Mouse (Mus musculus) heart, embryonic 15.5 days (tissue): Measurements from ENCODE around the gene Tcf3. TPM values are rescaled to one million over a fixed set of nuclear protein-coding genes. Genes with fewer than 3 reads are reported as not detected.

ENCODE experiments used
- ATAC-seq: fragments of 200-750 bp; cut with Nextera tagmentation; replicated peaks from 2 replicates; pipeline ENCODE4 v1.8.0; 2017; ENCODE audit warnings: low read depth, moderate TSS enrichment; ENCODE audit not compliant: insufficient number of reproducible peaks, insufficient read depth, low FRiP score
- H3K27ac ChIP-seq: fragments of 300-500 bp; sonication (generic); 2 replicates; pipeline ENCODE4 v1.5.1; 2015; ENCODE audit warnings: mild to moderate bottlenecking, inconsistent platforms
- H3K27me3 ChIP-seq: fragments of 300-500 bp; sonication (generic); 2 replicates; pipeline ENCODE4 v1.6.1; 2015; ENCODE audit warnings: inconsistent platforms
- H3K36me3 ChIP-seq: fragments of 300-500 bp; sonication (generic); 2 replicates; pipeline ENCODE4 v1.6.1; 2015; ENCODE audit warnings: mild to moderate bottlenecking, inconsistent platforms
- H3K4me1 ChIP-seq: fragments of 300-500 bp; sonication (generic); replicated peaks from 2 replicates; pipeline ENCODE4 v1.6.1; 2015; ENCODE audit warnings: inconsistent platforms
- H3K4me2 ChIP-seq: fragments of 300-500 bp; sonication (generic); 2 replicates; pipeline ENCODE4 v1.6.1; 2015; ENCODE audit warnings: inconsistent platforms, mild to moderate bottlenecking, moderate library complexity
- H3K4me3 ChIP-seq: fragments of 300-500 bp; sonication (generic); 2 replicates; pipeline ENCODE4 v1.5.1; 2015; ENCODE audit warnings: mild to moderate bottlenecking, inconsistent platforms
- H3K9ac ChIP-seq: fragments of 300-500 bp; sonication (generic); 2 replicates; pipeline ENCODE4 v1.6.1; 2015; ENCODE audit warnings: mild to moderate bottlenecking, inconsistent platforms
- H3K9me3 ChIP-seq: fragments of 300-500 bp; sonication (generic); replicated peaks from 2 replicates; pipeline ENCODE4 v1.6.1; 2016; ENCODE audit warnings: inconsistent platforms
- WGBS: fragments of 180-500 bp; shearing (Covaris S2); methylation state at CpG from one replicate; pipeline ENCODE4 v1.1.7; 2015; ENCODE audit warnings: mixed read lengths; 5-methylcytosine and 5-hydroxymethylcytosine counted together
- polyA plus RNA-seq: library from polyadenylated mRNA; unstranded; fragments of >200 nt; fragmentation: Nextera tagmentation; extraction: Ambion mirVana; gene quantifications from 2 replicates; pipeline ENCODE4 v1.2.1, GENCODE M21; 2015

The Tcf3 gene
- polyA plus RNA-seq, 1 experiment from 2014 or later: 41.3 TPM

- Histone ChIP-seq H3K36me3 (peaks cover 29% of the 10 kb centered on the region), H3K9me3 (no peaks in the 10 kb centered on the region), H3K4me1 (peaks cover 46% of the 10 kb centered on the region), H3K9ac (no peak overlapping the region), H3K27ac (no peak overlapping the region), H3K4me3 (0 out of 2 replicates have a peak overlapping the region, but pooled peaks have one; percentile 91), H3K27me3 (no peaks in the 10 kb centered on the region), H3K4me2 (peak overlapping the region; percentile 93; the same call in 1 of the 2 replicates)
- WGBS: 88% methylated on average over 4 of the region's 4 CpGs
- ATAC-seq: no peak
These were observed 49.3 kb downstream of the Tcf3 start for GRCm38 (mm10) chr10:80384115-80384639.

GRCm38 (mm10) chr10:80383431-80383830 lies 50.0 kb downstream of the Tcf3 start:
- Histone ChIP-seq H3K9ac (no peak overlapping the region), H3K36me3 (peaks cover 29% of the 10 kb centered on the region), H3K27me3 (no peaks in the 10 kb centered on the region), H3K4me2 (no peak overlapping the region), H3K4me3 (no peak overlapping the region), H3K9me3 (no peaks in the 10 kb centered on the region), H3K27ac (no peak overlapping the region), H3K4me1 (peaks cover 43% of the 10 kb centered on the region)
- ATAC-seq: no peak
- 61% methylated on average over 4 of the region's 4 CpGs for WGBS

DNA sequence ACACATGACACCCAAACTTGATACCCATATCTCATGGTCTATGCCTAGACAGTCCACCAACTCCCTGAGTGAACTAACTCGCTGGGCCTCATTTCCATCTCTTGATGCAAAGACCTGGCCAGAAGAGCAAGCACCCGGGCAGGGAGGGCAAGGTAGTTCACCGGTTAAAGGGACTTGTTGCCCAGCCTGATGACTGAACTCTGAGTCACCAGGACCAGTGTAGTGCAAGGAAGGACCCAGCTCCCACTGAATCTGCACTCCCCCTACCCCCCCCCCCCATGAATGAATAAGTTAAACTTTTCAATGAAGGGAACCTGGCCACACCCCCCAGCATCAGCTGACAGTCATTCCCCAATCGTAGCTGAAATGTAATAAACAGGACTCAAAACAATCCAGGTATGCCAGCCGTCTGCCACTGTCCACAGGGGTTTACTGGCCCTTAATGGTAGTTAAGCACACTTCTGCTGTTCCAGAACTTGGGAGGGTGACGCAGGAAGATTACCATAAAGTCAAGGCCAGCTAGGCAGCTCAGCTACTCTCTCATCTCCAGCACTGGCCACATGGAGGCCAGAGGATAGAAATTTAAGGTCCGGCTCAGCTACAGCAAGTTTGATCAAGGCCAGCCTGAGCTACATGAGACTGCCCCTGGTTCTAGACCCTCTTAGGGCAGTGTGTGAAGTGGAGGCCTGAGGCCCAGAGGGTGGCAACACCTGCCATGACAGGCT lies 50.6 kb downstream of the Tcf3 start:
- H3K4me2 ChIP-seq: no peak overlapping the region
- no peaks in the 10 kb centered on the region for H3K27me3 ChIP-seq
- H3K9me3 ChIP-seq: no peaks in the 10 kb centered on the region
- H3K9ac ChIP-seq: no peak overlapping the region
- no peak overlapping the region for H3K4me3 ChIP-seq
- 88% methylated on average over 7 of the region's 7 CpGs for WGBS
- peaks cover 29% of the 10 kb centered on the region for H3K36me3 ChIP-seq
- ATAC-seq: no peak
- H3K4me1 ChIP-seq: peaks cover 37% of the 10 kb centered on the region
- H3K27ac ChIP-seq: no peak overlapping the region

- H3K27ac ChIP-seq: no peak overlapping the region
- 35% methylated on average over 10 of the region's 10 CpGs for WGBS
These were observed 55.7 kb downstream of the Tcf3 start for GRCm38 (mm10) chr10:80377716-80378115.

DNA sequence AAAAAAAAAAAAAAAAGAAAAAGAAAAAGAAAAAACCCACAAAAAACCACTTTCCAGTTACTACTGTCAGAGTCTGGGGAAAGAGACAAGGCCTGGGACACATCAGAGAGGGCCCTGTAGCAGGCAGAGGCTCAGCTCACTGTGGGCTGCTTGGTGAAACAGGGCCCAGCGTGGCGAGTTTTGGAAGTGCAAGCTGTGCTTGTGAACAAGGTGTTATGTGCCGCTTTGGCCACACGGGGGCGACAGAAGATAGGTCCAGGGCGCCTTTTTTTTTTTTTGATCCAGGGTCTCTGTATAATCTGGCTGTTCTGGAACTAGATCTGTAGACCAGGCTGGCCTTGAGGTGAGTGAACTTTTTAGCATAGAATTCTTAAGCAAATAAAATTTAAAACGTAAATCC lies 57.3 kb downstream of the Tcf3 start:
- no peak overlapping the region for H3K27ac ChIP-seq
- no peak; the same call in 1 of the 2 replicates for ATAC-seq
- 2% methylated on average over 7 of the region's 7 CpGs for whole genome bisulfite sequencing

More at GRCm38 (mm10) chr10:80377716-80378115, 55.7 kb downstream of the Tcf3 start:
- Histone ChIP-seq H3K4me2 (no peak overlapping the region), H3K9ac (no peak overlapping the region), H3K4me3 (no peak overlapping the region), H3K27me3 (peaks cover 4% of the 10 kb centered on the region), H3K9me3 (no peaks in the 10 kb centered on the region), H3K4me1 (no peaks in the 10 kb centered on the region), H3K36me3 (peaks cover 26% of the 10 kb centered on the region)
- ATAC-seq: no peak

GRCm38 (mm10) chr10:80374063-80374462 lies 59.4 kb downstream of the Tcf3 start:
- Histone ChIP-seq H3K4me2 (no peak overlapping the region), H3K4me3 (no peak overlapping the region), H3K4me1 (peaks cover 9% of the 10 kb centered on the region), H3K9ac (no peak overlapping the region), H3K36me3 (no peaks in the 10 kb centered on the region), H3K27ac (no peak overlapping the region), H3K9me3 (no peaks in the 10 kb centered on the region), H3K27me3 (peaks cover 11% of the 10 kb centered on the region)
- WGBS: 20% methylated on average over 6 of the region's 6 CpGs
- ATAC-seq: no peak

More for the DNA sequence above, 57.3 kb downstream of the Tcf3 start:
- peaks cover 11% of the 10 kb centered on the region for H3K36me3 ChIP-seq
- H3K4me2 ChIP-seq: no peak overlapping the region
- H3K9ac ChIP-seq: no peak overlapping the region
- peaks cover 11% of the 10 kb centered on the region for H3K27me3 ChIP-seq
- peaks cover 9% of the 10 kb centered on the region for H3K4me1 ChIP-seq
- no peaks in the 10 kb centered on the region for H3K9me3 ChIP-seq
- no peak overlapping the region for H3K4me3 ChIP-seq

GRCm38 (mm10) chr10:80372706-80373105 lies 60.7 kb downstream of the Tcf3 start:
- Histone ChIP-seq H3K4me1 (peaks cover 9% of the 10 kb centered on the region), H3K4me3 (no peak overlapping the region), H3K36me3 (no peaks in the 10 kb centered on the region), H3K9ac (no peak overlapping the region), H3K4me2 (no peak overlapping the region), H3K27me3 (peaks cover 13% of the 10 kb centered on the region), H3K9me3 (no peaks in the 10 kb centered on the region), H3K27ac (no peak overlapping the region)
- no peak for ATAC-seq
- WGBS: 75% methylated on average over 6 of the region's 6 CpGs

- Histone ChIP-seq H3K4me3 (peak overlapping the region; percentile 24; the same call in 1 of the 2 replicates), H3K9me3 (no peaks in the 10 kb centered on the region), H3K27me3 (peaks cover 18% of the 10 kb centered on the region), H3K9ac (no peak overlapping the region), H3K4me2 (peak overlapping the region; percentile 44; the same call in 1 of the 2 replicates), H3K36me3 (no peaks in the 10 kb centered on the region), H3K27ac (no peak overlapping the region), H3K4me1 (peaks cover 9% of the 10 kb centered on the region)
- ATAC-seq: no peak
- 58% methylated on average over 9 of the region's 9 CpGs for WGBS
These were observed 61.5 kb downstream of the Tcf3 start for GRCm38 (mm10) chr10:80371983-80372382.

DNA sequence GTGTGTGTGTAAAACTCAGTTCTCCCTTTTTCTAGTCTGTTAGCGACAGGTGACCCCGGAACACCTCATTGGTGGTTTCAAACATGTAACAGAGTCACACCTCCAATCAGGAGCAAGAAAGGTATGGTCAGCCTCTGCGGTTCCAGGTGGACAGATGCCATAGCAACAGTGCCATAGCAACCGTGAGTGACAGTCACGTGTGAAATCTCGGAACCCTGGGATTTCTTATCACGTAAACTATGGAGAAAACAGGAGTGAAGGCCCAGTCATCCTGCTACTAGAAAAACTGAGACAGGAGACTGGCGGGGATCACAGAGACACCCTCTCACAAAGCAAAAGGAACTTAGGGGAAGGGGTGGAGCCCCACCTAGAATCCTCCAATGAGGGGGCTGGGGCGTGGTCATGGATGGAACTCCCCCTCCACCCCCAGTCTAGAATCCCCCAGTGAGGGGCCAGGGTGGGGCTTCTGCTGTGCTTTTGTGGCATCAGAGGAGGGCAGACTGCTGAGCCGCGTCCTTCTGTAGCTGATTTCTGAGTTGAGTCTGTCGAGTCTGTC lies 62.0 kb downstream of the Tcf3 start:
- H3K4me3 ChIP-seq: peak overlapping the region; percentile 24
- peaks cover 9% of the 10 kb centered on the region for H3K4me1 ChIP-seq
- no peak overlapping the region for H3K27ac ChIP-seq
- H3K9me3 ChIP-seq: no peaks in the 10 kb centered on the region
- peak overlapping the region; percentile 44 for H3K4me2 ChIP-seq
- ATAC-seq: no peak; the same call in 1 of the 2 replicates
- no peaks in the 10 kb centered on the region for H3K36me3 ChIP-seq
- WGBS: 8% methylated on average over 12 of the region's 12 CpGs
- peaks cover 18% of the 10 kb centered on the region for H3K27me3 ChIP-seq
- H3K9ac ChIP-seq: no peak overlapping the region

GRCm38 (mm10) chr10:80369995-80370747 lies 63.3 kb downstream of the Tcf3 start:
- Histone ChIP-seq H3K4me3 (no peak overlapping the region), H3K9me3 (no peaks in the 10 kb centered on the region), H3K9ac (no peak overlapping the region), H3K4me1 (peaks cover 9% of the 10 kb centered on the region), H3K27ac (no peak overlapping the region), H3K36me3 (no peaks in the 10 kb centered on the region), H3K4me2 (no peak overlapping the region), H3K27me3 (peaks cover 30% of the 10 kb centered on the region)
- ATAC-seq: no peak
- 74% methylated on average over 21 of the region's 21 CpGs for WGBS

DNA sequence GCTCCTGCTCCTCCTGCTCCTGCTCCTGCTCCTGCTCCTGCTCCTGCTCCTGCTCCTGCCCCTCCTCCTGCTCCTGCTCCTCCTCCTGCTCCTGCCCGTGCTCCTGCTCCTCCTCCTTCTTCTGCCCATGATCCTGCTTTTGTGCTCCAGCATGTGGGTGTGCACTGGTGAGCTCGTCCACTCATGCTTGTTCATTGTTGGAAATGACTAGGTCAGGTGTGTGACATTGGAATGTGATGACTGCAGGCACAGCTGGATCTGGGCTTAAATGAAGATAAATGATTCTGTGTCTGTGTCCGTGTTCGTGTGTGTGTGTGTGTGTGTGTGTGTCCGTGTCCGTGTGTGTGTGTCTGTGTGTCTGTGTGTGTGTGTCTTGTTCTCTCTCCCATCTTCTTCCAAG lies 65.1 kb downstream of the Tcf3 start:
- peaks cover 46% of the 10 kb centered on the region for H3K27me3 ChIP-seq
- no peak overlapping the region for H3K4me3 ChIP-seq
- H3K27ac ChIP-seq: no peak overlapping the region
- WGBS: 83% methylated on average over 6 of the region's 6 CpGs
- H3K4me2 ChIP-seq: no peak overlapping the region
- H3K9ac ChIP-seq: no peak overlapping the region
- H3K9me3 ChIP-seq: no peaks in the 10 kb centered on the region
- no peak for ATAC-seq
- no peaks in the 10 kb centered on the region for H3K36me3 ChIP-seq
- peaks cover 9% of the 10 kb centered on the region for H3K4me1 ChIP-seq
